Comparison of ENCODE assay signal across 29 mouse cellular contexts in genomic region chr16:89914946-89915345, GRCm38 (mm10).
"Had no signal": no experiment of that assay in that cellular context is flagged by ENCODE, and none has a peak within 500 bp of the region (broad histone marks: within the 10 kb centered on the region; RNA-seq: fewer than 3 reads in every experiment).

No protein-coding gene starts in this region.

- H3K4me3 ChIP-seq: left cerebral cortex, adult 2 months; limb, embryonic 10.5 days; limb, embryonic 12.5 days; limb, embryonic 13.5 days; limb, embryonic 15.5 days; liver, embryonic 12.5 days; liver, embryonic 13.5 days; liver, embryonic 15.5 days; lung, embryonic 15.5 days; megakaryocyte, embryonic 14.5 days; midbrain, embryonic 10.5 days; midbrain, embryonic 12.5 days; midbrain, embryonic 13.5 days; midbrain, embryonic 15.5 days; myocyte; neural tube, embryonic 12.5 days; neural tube, embryonic 13.5 days had no signal

- H3K9ac ChIP-seq: limb, embryonic 12.5 days; limb, embryonic 13.5 days; limb, embryonic 15.5 days; liver, embryonic 12.5 days; liver, embryonic 13.5 days; liver, embryonic 14.5 days; liver, embryonic 15.5 days; liver, postnatal 0 days; lung, embryonic 14.5 days; lung, embryonic 15.5 days; midbrain, embryonic 12.5 days; midbrain, embryonic 13.5 days; midbrain, embryonic 15.5 days; neural tube, embryonic 12.5 days; neural tube, embryonic 13.5 days had no signal

- H3K4me2 ChIP-seq: limb, embryonic 12.5 days; limb, embryonic 13.5 days; limb, embryonic 15.5 days; liver, embryonic 11.5 days; liver, embryonic 12.5 days; liver, embryonic 13.5 days; liver, embryonic 15.5 days; lung, embryonic 14.5 days; lung, embryonic 15.5 days; midbrain, embryonic 11.5 days; midbrain, embryonic 12.5 days; midbrain, embryonic 13.5 days; midbrain, embryonic 15.5 days; neural tube, embryonic 12.5 days; neural tube, embryonic 13.5 days had no signal

- ATAC-seq: liver, embryonic 12.5 days; liver, postnatal 0 days; midbrain, embryonic 13.5 days; midbrain, embryonic 15.5 days; midbrain, embryonic 16.5 days had no signal

- DNase-seq: left cerebral cortex, postnatal 4 days; liver; liver, embryonic 13.5 days; liver, postnatal 0 days; lung, adult 18-20 months; lung, adult 2 months; lung, embryonic 14.5 days; midbrain, embryonic 14.5 days had no signal

- H3K36me3 ChIP-seq: limb, embryonic 10.5 days; limb, embryonic 12.5 days; limb, embryonic 13.5 days; limb, embryonic 15.5 days; liver, embryonic 12.5 days; liver, embryonic 13.5 days; liver, embryonic 15.5 days; lung, embryonic 15.5 days; midbrain, embryonic 10.5 days; midbrain, embryonic 12.5 days; midbrain, embryonic 13.5 days; midbrain, embryonic 15.5 days; neural tube, embryonic 12.5 days; neural tube, embryonic 13.5 days had no signal

- H3K9me3 ChIP-seq: limb, embryonic 10.5 days; limb, embryonic 12.5 days; limb, embryonic 13.5 days; limb, embryonic 15.5 days; liver, embryonic 12.5 days; liver, embryonic 13.5 days; liver, embryonic 15.5 days; lung, embryonic 15.5 days; megakaryocyte, embryonic 14.5 days; midbrain, embryonic 10.5 days; midbrain, embryonic 12.5 days; midbrain, embryonic 13.5 days; midbrain, embryonic 15.5 days; neural tube, embryonic 12.5 days; neural tube, embryonic 13.5 days had no signal

- H3K4me1 ChIP-seq: liver, embryonic 12.5 days; liver, embryonic 15.5 days had no signal

- H3K27me3 ChIP-seq: limb, embryonic 12.5 days; limb, embryonic 13.5 days; limb, embryonic 15.5 days; liver, embryonic 12.5 days; liver, embryonic 13.5 days; liver, embryonic 15.5 days; megakaryocyte, embryonic 14.5 days; midbrain, embryonic 12.5 days; midbrain, embryonic 13.5 days; midbrain, embryonic 15.5 days; neural tube, embryonic 12.5 days; neural tube, embryonic 13.5 days had no signal

- H3K27ac ChIP-seq: left cerebral cortex, adult 2 months; limb, embryonic 10.5 days; limb, embryonic 12.5 days; limb, embryonic 13.5 days; limb, embryonic 15.5 days; liver, embryonic 12.5 days; liver, embryonic 13.5 days; liver, embryonic 14.5 days; liver, embryonic 15.5 days; lung, embryonic 15.5 days; macrophage; midbrain, embryonic 10.5 days; midbrain, embryonic 12.5 days; midbrain, embryonic 13.5 days; midbrain, embryonic 15.5 days; neural tube, embryonic 12.5 days; neural tube, embryonic 13.5 days had no signal
